Mouse (Mus musculus): ENCODE data around the gene Gfra1.

Gfra1 gene

GRCm38 (mm10) chr19:58442785-58443732, 12.7 kb downstream of the Gfra1 start:
- DNase-seq (ENCODE audit: low read depth, low spot score): peak; percentile 18

GRCm38 (mm10) chr19:58441785-58442184, 13.9 kb downstream of the Gfra1 start:
- no peak for DNase-seq (ENCODE audit: low read depth, low spot score)

- DNase-seq (ENCODE audit: low read depth, low spot score): no peak
Measured at GRCm38 (mm10) chr19:58441246-58441645, 14.5 kb downstream of the Gfra1 start.

GRCm38 (mm10) chr19:58438762-58439161, 16.9 kb downstream of the Gfra1 start:
- DNase-seq (ENCODE audit: low read depth, low spot score): no peak

GRCm38 (mm10) chr19:58437441-58438071, 18.2 kb downstream of the Gfra1 start:
- DNase-seq (ENCODE audit: low read depth, low spot score): no peak

- DNase-seq (ENCODE audit: low read depth, low spot score): no peak
Measured at GRCm38 (mm10) chr19:58436874-58437273, 18.8 kb downstream of the Gfra1 start.

GRCm38 (mm10) chr19:58435877-58436276, 19.8 kb downstream of the Gfra1 start:
- DNase-seq (ENCODE audit: low read depth, low spot score): no peak

GRCm38 (mm10) chr19:58432840-58433239, 22.9 kb downstream of the Gfra1 start:
- no peak for DNase-seq (ENCODE audit: low read depth, low spot score)

- DNase-seq (ENCODE audit: low read depth, low spot score): no peak
Measured at GRCm38 (mm10) chr19:58428546-58428945, 27.2 kb downstream of the Gfra1 start.

GRCm38 (mm10) chr19:58427348-58427747, 28.4 kb downstream of the Gfra1 start:
- no peak for DNase-seq (ENCODE audit: low read depth, low spot score)

- no peak for DNase-seq (ENCODE audit: low read depth, low spot score)
Measured at GRCm38 (mm10) chr19:58424928-58425327, 30.8 kb downstream of the Gfra1 start.

GRCm38 (mm10) chr19:58424179-58424578, 31.5 kb downstream of the Gfra1 start:
- DNase-seq (ENCODE audit: low read depth, low spot score): no peak

GRCm38 (mm10) chr19:58422916-58423493, 32.7 kb downstream of the Gfra1 start:
- no peak for DNase-seq (ENCODE audit: low read depth, low spot score)

- no peak for DNase-seq (ENCODE audit: low read depth, low spot score)
Measured at GRCm38 (mm10) chr19:58419685-58420084, 36.0 kb downstream of the Gfra1 start.

- no peak for DNase-seq (ENCODE audit: low read depth, low spot score)
Measured at GRCm38 (mm10) chr19:58419278-58419677, 36.4 kb downstream of the Gfra1 start.

- no peak for DNase-seq (ENCODE audit: low read depth, low spot score)
Measured at GRCm38 (mm10) chr19:58415173-58415572, 40.5 kb downstream of the Gfra1 start.

- DNase-seq (ENCODE audit: low read depth, low spot score): no peak
Measured at GRCm38 (mm10) chr19:58414733-58415132, 41.0 kb downstream of the Gfra1 start.

- no peak for DNase-seq (ENCODE audit: low read depth, low spot score)
Measured at GRCm38 (mm10) chr19:58413290-58413689, 42.4 kb downstream of the Gfra1 start.

GRCm38 (mm10) chr19:58412811-58413210, 42.9 kb downstream of the Gfra1 start:
- DNase-seq (ENCODE audit: low read depth, low spot score): no peak

GRCm38 (mm10) chr19:58406726-58407125, 49.0 kb downstream of the Gfra1 start:
- DNase-seq (ENCODE audit: low read depth, low spot score): no peak

- no peak for DNase-seq (ENCODE audit: low read depth, low spot score)
Measured at GRCm38 (mm10) chr19:58400224-58400623, 55.5 kb downstream of the Gfra1 start.

GRCm38 (mm10) chr19:58399166-58399565, 56.5 kb downstream of the Gfra1 start:
- DNase-seq (ENCODE audit: low read depth, low spot score): no peak

Data from A20 (cell line).